In the genomic region with DNA sequence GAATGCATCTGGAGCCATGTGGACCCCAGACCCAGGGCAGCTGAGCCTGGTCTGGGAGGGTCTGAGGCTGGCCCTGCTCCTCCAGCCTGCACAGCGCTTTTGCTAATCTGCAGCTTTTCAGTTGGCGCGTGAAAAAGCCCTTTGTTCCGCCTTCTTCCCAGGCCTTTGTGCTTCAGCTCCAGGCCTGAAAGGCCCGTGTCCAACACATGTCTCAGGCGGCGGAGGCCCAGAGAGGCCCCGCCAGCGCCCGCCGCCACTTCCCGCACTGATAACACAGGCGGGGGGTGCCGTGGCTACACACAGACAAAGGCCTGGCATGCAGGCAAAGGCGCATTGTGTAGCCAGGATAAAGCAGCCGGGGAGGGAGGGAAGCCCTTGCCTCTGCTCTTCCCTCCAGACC, we compare ENCODE assay signal across 12 mouse cellular contexts. TPM values are rescaled to one million over a fixed set of nuclear protein-coding genes. Genes with fewer than 3 reads are reported as not detected.
A peak's percentile ranks its signal among the peaks of the same experiment; 100 is the strongest.
DNase-seq lines count a peak whose midpoint lies in the region; ATAC-seq and TF ChIP-seq lines count a peak whose summit lies in the region.
"Had no signal": no experiment of that assay in that cellular context is flagged by ENCODE, and none has a peak within 500 bp of the region (broad histone marks: within the 10 kb centered on the region; RNA-seq: fewer than 3 reads in every experiment).

No protein-coding gene starts in this region.

- no peak overlapping the region for H3K4me3 ChIP-seq in lung, embryonic 16.5 days (ENCODE audit: low read length)
- peak overlapping the region; percentile 29; the same call in 1 of the 2 replicates for H3K4me3 ChIP-seq in embryonic facial prominence, embryonic 10.5 days
- no peak overlapping the region for H3K4me3 ChIP-seq in hindbrain, postnatal 0 days (ENCODE audit: low read length)
- H3K4me3 ChIP-seq: limb, embryonic 12.5 days; myocyte had no signal

- no peak for ATAC-seq in lung, embryonic 16.5 days (ENCODE audit: low read depth)
- ATAC-seq in hindbrain, postnatal 0 days, result peak; percentile 53; the same call in 1 of the 2 replicates

- H3K36me3 ChIP-seq in lung, embryonic 16.5 days (ENCODE audit: control insufficient read depth, insufficient read depth, low read length), result no peaks in the 10 kb centered on the region
- H3K36me3 ChIP-seq in embryonic facial prominence, embryonic 10.5 days (replicated peaks), result no peaks in the 10 kb centered on the region
- H3K36me3 ChIP-seq in hindbrain, postnatal 0 days (ENCODE audit: insufficient read depth, low read length), result no peaks in the 10 kb centered on the region
- H3K36me3 ChIP-seq: limb, embryonic 12.5 days had no signal

- no peaks in the 10 kb centered on the region for H3K9me3 ChIP-seq in lung, embryonic 16.5 days (ENCODE audit: control insufficient read depth, low read length)
- no peaks in the 10 kb centered on the region for H3K9me3 ChIP-seq in embryonic facial prominence, embryonic 10.5 days
- H3K9me3 ChIP-seq in hindbrain, postnatal 0 days (ENCODE audit: low read length), result no peaks in the 10 kb centered on the region
- H3K9me3 ChIP-seq: limb, embryonic 12.5 days had no signal

- H3K4me2 ChIP-seq in lung, embryonic 16.5 days (ENCODE audit: low read depth, low read length), result no peak overlapping the region
- H3K4me2 ChIP-seq in hindbrain, postnatal 0 days (ENCODE audit: low read depth, low read length), result no peak overlapping the region
- H3K4me2 ChIP-seq: limb, embryonic 12.5 days had no signal

- no peak overlapping the region for H3K27ac ChIP-seq in lung, embryonic 16.5 days (ENCODE audit: low read length)
- H3K27ac ChIP-seq in embryonic facial prominence, embryonic 10.5 days (replicated peaks), result peak overlapping the region; percentile 85
- peak overlapping the region; percentile 45; the same call in 1 of the 2 replicates for H3K27ac ChIP-seq in hindbrain, postnatal 0 days
- H3K27ac ChIP-seq: limb, embryonic 12.5 days had no signal

- WGBS in lung, embryonic 16.5 days, result 10% methylated on average over 16 of the region's 16 CpGs
- WGBS in embryonic facial prominence, embryonic 10.5 days, result 11% methylated on average over 16 of the region's 16 CpGs
- 16% methylated on average over 16 of the region's 16 CpGs for WGBS in hindbrain, postnatal 0 days

- intact Hi-C loops in gastrocnemius, postnatal 14 days (cut with DNase I; ENCODE audit: low total_unique reads), result no loop called here

- DNase-seq in lung, postnatal 10 days, result no peak
- peak; percentile 74 for DNase-seq in embryonic facial prominence, embryonic 10.5 days (ENCODE audit: low spot score)
- peak; percentile 66 for DNase-seq in hindbrain, postnatal 0 days (ENCODE audit: low spot score)
- peak; percentile 92 for DNase-seq in retina, postnatal 1 day
- no peak for DNase-seq in gastrocnemius, postnatal 14 days
- no peak for DNase-seq in adrenal gland, postnatal 10 days
- no peak for DNase-seq in kidney, adult 18-20 months
- DNase-seq: cerebellum, postnatal 25 days had no signal

- no peaks in the 10 kb centered on the region for H3K27me3 ChIP-seq in lung, embryonic 16.5 days (ENCODE audit: control insufficient read depth, insufficient read depth, low read depth, low read length)
- H3K27me3 ChIP-seq in embryonic facial prominence, embryonic 10.5 days (replicated peaks; ENCODE audit: low read depth, poor library complexity, severe bottlenecking), result peaks cover 79% of the 10 kb centered on the region
- no peaks in the 10 kb centered on the region for H3K27me3 ChIP-seq in hindbrain, postnatal 0 days (ENCODE audit: insufficient read depth, low read length)

- peak overlapping the region; percentile 5; the same call in 1 of the 2 replicates for H3K9ac ChIP-seq in lung, embryonic 16.5 days (ENCODE audit: low read length)
- H3K9ac ChIP-seq in hindbrain, postnatal 0 days (replicated peaks; ENCODE audit: low read length), result no peak overlapping the region; the same call in 1 of the 2 replicates
- H3K9ac ChIP-seq: limb, embryonic 12.5 days had no signal

- no peak for TF ChIP-seq CTCF in hindbrain, postnatal 0 days (IDR thresholded peaks at IDR 0.05; ENCODE audit: low read depth)

- peaks cover 5% of the 10 kb centered on the region; the same call in 1 of the 2 replicates for H3K4me1 ChIP-seq in lung, embryonic 16.5 days (replicated peaks; ENCODE audit: control insufficient read depth, insufficient read depth, low read length)
- peaks cover 87% of the 10 kb centered on the region for H3K4me1 ChIP-seq in embryonic facial prominence, embryonic 10.5 days
- H3K4me1 ChIP-seq in hindbrain, postnatal 0 days (ENCODE audit: insufficient read depth, low read length), result peaks cover 18% of the 10 kb centered on the region

RNA-seq across cellular contexts. Expression of a gene that starts 45.5 kb away (rescaled TPM):
- polyA plus RNA-seq in lung, embryonic 16.5 days (2015; fragmentation: Nextera tagmentation; extraction: Ambion mirVana), result not detected in 2 replicates
- not detected in 2 replicates for polyA plus RNA-seq in embryonic facial prominence, embryonic 10.5 days (2016; fragmentation: Nextera tagmentation; extraction: Ambion mirVana)
- not detected in 2 replicates for total RNA-seq in hindbrain, postnatal 0 days (2014; rRNA removed)
- not detected in 2 replicates for polyA plus RNA-seq in hindbrain, postnatal 0 days (2015; fragmentation: Nextera tagmentation; extraction: Ambion mirVana)
- not detected for total RNA-seq in gastrocnemius, postnatal 14 days (2021)
- total RNA-seq in adrenal gland, postnatal 10 days (2021), result not detected
- polyA plus RNA-seq: heart, postnatal 0 days; limb, embryonic 12.5 days; myocyte had no signal

Comparison
In these comparisons a context has a peak if more than half of its experiments do, and no peak if none do; other contexts are left out.
1. DNase-seq: peak in embryonic facial prominence, embryonic 10.5 days (single experiment), hindbrain, postnatal 0 days (single experiment) and retina, postnatal 1 day (single experiment); none in lung, postnatal 10 days (single experiment), gastrocnemius, postnatal 14 days (single experiment), adrenal gland, postnatal 10 days (single experiment) and kidney, adult 18-20 months (single experiment).